Mouse (Mus musculus): ENCODE measurements around the gene Cd47.

DNA sequence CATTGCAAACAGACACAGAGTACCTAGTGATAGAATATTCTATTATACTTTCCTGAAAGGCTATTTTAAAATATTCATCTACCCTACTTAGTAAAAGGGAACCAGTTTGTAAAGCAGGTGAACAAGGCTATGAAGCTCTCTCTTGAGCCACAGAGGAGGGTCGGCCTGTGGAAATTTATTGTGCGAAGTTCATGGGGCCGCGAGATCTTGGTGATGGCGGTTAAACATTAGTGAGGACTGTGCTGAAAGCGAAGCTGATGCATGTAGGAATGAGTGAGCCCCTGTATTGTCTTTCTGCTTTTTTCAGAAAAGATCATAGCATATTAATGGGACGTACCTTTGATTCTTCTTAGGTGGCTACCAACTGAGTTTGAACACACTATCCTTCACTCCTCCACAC lies 147.3 kb downstream of the Cd47 start:
- no peak for TF ChIP-seq CTCF (conservative IDR thresholded peaks at IDR 0.05; ENCODE audit: low read length)
- no peak for TF ChIP-seq POU5F1 (IDR thresholded peaks at IDR 0.05; ENCODE audit: borderline replicate concordance, low read length)

All from E14TG2a.4 (cell line).